Mouse (Mus musculus) left cerebral cortex, postnatal 25 days (tissue): ENCODE data around the gene Ceacam13. TPM values are rescaled to one million over a fixed set of nuclear protein-coding genes. Genes with fewer than 3 reads are reported as not detected.
"Not testable (repeated sequence)": the region's sequence is repeated elsewhere in the genome, so short reads cannot be mapped to it uniquely, and the experiment has no call there.

ENCODE experiments used
- DNase-seq, 2 experiments: peaks; one replicate each; pipeline ENCODE4 v3.0.0; 2022; ENCODE audit warnings: low spot score in 2 of 2, mixed read lengths in 1 of 2
- intact Hi-C: fragments of 180-260 bp; cut with DNase I; formaldehyde crosslinking; loops from one replicate; pipeline ENCODE4 v1.15.1; 2025
- microRNA-seq, 2 experiments: library from miRNA; unstranded; fragments of <30 nt; microRNA quantifications; one replicate each; pipeline ENCODE4 v1.2.0; 2022
- total RNA-seq, 2 experiments: library from RNA; stranded (reverse); gene quantifications; 2 replicates each; pipeline ENCODE4 v1.2.3; 2021

Gene Ceacam13
- not detected for total RNA-seq

DNA sequence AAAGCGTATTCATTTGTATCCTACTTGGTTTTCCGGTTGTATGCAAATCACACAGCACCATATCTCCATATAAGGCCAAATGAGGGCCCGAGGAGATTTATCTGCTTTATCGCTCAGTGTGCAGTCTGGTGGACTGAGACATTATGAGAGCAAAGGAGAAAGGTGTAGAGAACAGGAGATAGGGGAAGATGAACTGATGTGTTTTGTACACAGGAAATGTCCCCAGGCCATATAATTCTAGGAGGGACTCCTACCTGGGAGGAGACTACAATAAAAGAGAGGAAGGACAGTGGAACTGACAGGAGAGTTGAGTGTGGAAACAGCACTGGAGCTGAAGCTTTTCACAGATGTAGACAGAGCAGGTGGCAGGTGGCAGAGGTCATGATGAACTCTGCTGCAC, at the start of gene Ceacam13:
Gene Ceacam13 (plus strand): TSS at position 301 of the 400 bp plus-strand sequence.
- DNase-seq, result no peak
- intact Hi-C loops, result no loop called here

DNA sequence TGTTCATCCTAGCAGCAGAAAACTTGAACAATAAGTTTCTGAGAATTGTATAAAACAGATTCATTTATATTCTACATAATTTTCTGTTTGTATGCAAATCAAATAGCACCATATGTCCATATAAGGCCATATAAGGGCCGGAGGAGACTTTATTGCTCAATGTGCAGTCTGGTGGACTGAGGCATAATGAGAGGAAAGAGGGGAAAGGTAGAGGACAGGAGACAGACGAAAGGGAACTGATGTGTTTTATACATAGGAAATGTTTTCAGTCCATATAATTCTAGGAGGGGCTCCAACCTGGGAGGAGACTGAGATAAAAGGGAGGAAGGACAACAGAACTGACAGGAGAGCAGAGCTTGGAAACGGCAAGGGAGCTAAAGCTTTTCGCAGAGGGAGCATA, 37.9 kb upstream of the Ceacam13 start, which contains the start of gene Ceacam11:
Gene Ceacam11 (plus strand): TSS at position 301 of the 400 bp plus-strand sequence.
- DNase-seq, result no peak
- intact Hi-C loops, result no loop called here

DNA sequence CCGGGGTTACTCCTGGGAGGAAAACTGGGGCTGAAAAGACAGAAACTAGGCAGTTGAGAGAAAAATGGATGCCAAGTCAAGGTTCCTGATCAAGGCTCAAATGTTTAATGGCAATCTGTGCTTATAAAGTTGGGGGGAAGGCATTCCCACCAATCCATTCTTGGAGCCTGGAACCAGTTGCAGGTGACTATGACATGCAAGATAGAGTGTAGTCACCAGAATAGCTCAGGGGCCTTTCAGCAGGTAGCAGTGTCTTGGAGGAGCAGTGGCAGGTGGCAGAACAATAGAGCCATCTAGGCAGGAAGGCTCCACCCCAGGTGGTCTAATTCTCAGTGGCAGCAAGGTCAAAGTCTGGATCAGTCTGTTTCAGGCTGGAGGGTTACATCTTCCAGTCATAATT, 8.6 kb upstream of the Ceacam13 start:
- intact Hi-C loops, DNase-seq: not testable (repeated sequence)

DNA sequence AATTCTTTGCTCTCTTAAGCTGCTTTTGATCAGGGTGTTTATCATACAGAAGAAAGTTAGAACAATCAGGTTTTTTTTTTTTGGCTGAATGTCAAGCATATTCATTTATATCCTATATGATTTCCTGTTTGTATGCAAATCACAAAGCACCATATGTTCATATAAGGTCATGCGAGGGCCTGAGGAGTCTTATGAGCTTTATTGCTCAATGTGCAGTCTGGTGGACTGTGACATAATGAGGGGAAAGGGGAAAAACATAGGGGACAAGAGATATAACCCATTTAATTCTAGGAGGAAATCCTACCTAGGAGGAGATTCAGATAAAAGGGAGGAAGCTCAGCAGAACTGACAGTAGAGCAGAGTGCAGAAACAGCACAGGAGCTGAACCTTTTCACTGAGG, 55.9 kb downstream of the Ceacam13 start, which contains the start of gene Ceacam12:
Gene Ceacam12 (plus strand): TSS at position 301 of the 400 bp plus-strand sequence.
- intact Hi-C loops, result no loop called here
- no peak for DNase-seq

Small RNA genes within 50 kb of the gene (microRNA-seq; reads per million reads assigned to microRNA genes)
- 0 reads per million in 2 experiments for gene Gm22414

Other genes with a start within 250 kb of the Ceacam13 start
- not detected for gene Ceacam14, start 197.3 kb upstream of the Ceacam13 start, total RNA-seq
- not detected for gene Gm5155, start 138.1 kb upstream of the Ceacam13 start, total RNA-seq
- gene Ceacam11, start 37.8 kb upstream of the Ceacam13 start, total RNA-seq, result not detected
- not detected for gene Ceacam12, start 56.0 kb downstream of the Ceacam13 start, total RNA-seq
- not detected for gene Igfl3, start 166.6 kb downstream of the Ceacam13 start, total RNA-seq
- not detected for gene Mill1, start 235.5 kb downstream of the Ceacam13 start, total RNA-seq